Mouse (Mus musculus) C2C12 (cell line): ENCODE measurements around the gene Cacna1e.

Experiments
- CTCF ChIP-seq: IDR thresholded peaks from one replicate; pipeline ENCODE4 v1.5.1; 2011; ENCODE audit not compliant: control insufficient read depth, insufficient read depth, insufficient read length
- MYOG ChIP-seq: IDR thresholded peaks from one replicate; pipeline ENCODE4 v1.6.1; 2011; ENCODE audit not compliant: control insufficient read depth, insufficient read length; ENCODE audit errors: extremely low read depth

DNA sequence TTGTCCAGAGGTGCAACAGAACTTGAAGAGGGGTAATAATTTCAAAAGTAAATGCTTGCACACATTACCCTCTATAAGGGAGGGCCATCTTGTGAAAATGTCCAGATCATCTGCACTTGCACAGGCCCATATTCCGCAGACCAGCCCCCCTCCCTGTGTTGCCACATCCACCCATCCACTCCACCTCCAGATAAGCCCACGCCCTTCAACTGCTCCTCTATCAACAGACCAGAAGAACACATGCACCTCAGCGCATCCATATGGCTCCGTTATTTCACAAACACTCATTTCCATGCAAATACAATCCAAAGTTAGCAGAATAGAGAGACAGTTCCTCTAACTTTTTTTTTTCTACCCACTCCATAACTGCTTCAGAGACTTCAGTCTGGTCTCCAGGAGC is 171.6 kb downstream of the Cacna1e start:
- TF ChIP-seq CTCF = no peak
- no peak for TF ChIP-seq MYOG
